Mouse (Mus musculus): ENCODE results near the gene Slc50a1.

Slc50a1 gene

GRCm38 (mm10) chr3:89268916-89269315, 1.5 kb downstream of the Slc50a1 start:
- no peak for DNase-seq (ENCODE audit: low read depth, low spot score)

DNA sequence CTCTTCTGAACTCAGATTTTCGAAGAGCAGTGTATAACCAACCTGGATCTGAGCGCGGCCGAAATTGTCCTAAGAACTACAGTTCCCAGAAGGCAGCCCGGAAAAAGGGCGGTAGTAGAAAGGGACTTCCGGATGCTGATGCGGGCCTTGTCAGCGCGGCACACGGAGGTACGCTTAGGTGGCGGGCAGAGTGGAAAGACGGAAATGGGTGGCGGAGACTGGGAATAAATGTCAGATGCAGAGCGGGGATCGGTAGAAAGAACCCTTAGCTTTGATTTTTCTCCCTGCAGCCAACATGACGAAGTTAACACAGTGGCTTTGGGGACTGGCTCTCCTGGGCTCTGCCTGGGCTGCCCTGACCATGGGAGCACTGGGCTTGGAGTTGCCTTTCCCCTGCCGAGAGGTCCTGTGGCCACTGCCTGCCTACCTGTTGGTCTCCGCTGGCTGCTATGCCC, 3.9 kb downstream of the Slc50a1 start:
- DNase-seq (ENCODE audit: low read depth, low spot score), result peak; percentile 68

DNA sequence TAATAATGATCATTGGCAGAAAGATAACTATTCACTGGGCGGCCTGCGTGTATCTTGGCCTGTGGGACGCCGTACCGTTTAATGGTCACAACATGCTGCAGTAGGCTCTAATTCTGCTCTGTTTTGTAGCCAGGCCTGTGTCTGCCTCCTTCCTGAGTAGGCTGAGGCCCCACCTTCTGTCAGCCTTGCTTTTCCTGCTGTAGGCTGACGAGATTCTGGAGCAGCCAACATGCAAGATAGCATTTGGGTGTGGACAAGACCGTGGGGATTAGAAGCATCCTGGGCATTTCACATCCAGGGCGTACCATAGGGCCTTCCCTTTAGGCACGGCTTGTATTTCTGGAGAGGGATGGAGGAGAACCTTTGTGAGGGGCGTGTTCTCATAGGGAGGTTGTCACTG, 8.0 kb downstream of the Slc50a1 start:
- DNase-seq (ENCODE audit: low read depth, low spot score), result no peak

DNA sequence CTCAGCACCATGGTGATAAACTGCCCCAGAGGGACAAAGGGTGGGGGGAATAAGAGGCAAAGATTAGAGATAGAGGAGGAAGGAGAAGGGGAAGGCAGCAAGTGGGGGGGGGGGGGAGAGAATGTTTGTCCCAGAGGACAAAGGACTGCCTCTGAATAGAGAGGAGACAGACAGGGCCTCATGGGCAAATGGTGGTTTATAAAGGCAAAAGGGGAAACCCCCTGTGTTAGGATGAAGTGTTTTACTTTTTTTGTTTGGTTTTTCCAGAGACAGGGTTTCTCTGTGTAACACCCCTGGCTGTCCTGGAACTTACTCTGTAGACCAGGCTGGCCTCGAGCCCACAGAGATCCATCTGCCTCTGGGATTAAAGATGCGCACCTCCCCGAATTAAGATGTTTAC, 10.2 kb downstream of the Slc50a1 start:
- no peak for DNase-seq (ENCODE audit: low read depth, low spot score)

DNA sequence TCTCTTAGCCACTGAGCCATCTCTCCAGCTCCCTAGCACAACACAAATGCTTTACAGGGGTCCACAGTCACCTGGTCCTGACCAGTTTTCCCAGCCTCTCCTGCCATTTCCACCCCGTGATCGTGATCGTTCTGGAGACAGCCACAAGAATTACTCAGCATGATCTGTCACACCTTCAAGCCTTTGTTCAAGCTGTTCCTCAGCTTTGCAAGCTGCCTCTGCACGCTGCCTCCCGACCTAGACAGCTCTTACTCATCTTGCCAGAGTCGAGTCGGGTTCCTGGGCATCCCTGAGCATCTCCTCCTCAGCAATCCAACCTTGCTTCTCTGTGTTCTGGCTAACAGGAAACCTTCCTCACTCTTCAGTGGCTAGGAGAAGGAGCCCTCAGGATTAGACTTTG, 11.3 kb downstream of the Slc50a1 start, which contains the start of gene Dpm3:
Gene Dpm3 (plus strand): TSS at position 283 of the 400 bp plus-strand sequence.
- DNase-seq (ENCODE audit: low read depth, low spot score), result no peak

GRCm38 (mm10) chr3:89256177-89256576, 14.2 kb downstream of the Slc50a1 start:
- no peak for DNase-seq (ENCODE audit: low read depth, low spot score)

- DNase-seq (ENCODE audit: low read depth, low spot score), result no peak
Observed at GRCm38 (mm10) chr3:89254994-89255393, 15.4 kb downstream of the Slc50a1 start.

- DNase-seq (ENCODE audit: low read depth, low spot score), result no peak
Observed at GRCm38 (mm10) chr3:89251365-89251895, 18.9 kb downstream of the Slc50a1 start.

DNA sequence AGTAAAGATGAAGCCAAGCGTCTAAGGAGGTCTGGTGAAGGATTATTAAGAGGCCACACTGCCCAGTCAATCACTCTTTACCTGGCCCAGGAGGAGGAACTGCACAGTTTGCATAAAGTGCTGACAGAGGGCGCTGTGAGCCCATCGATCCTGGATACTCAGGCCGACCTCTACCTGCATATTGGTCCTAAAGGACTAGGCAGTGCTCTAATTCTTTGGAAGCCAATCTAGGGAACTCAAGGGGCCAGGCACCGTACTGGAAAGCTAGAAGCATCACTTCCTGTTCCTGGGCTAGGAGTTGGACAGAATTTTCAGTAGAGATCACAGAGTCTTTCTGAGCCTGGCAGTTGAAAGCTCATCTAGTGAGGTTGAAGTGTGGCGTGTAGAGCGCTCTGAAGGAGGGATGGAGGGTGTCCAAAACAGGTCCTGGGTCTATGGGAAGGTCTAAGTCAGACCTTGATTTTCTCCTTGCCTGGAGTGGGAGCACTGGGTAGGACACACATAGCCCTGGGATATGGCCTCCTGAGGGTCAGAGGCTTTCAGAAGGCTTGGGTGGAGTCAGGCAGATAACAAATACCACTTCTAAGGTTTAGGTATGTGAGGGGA, 19.8 kb downstream of the Slc50a1 start:
- no peak for DNase-seq (ENCODE audit: low read depth, low spot score)

DNA sequence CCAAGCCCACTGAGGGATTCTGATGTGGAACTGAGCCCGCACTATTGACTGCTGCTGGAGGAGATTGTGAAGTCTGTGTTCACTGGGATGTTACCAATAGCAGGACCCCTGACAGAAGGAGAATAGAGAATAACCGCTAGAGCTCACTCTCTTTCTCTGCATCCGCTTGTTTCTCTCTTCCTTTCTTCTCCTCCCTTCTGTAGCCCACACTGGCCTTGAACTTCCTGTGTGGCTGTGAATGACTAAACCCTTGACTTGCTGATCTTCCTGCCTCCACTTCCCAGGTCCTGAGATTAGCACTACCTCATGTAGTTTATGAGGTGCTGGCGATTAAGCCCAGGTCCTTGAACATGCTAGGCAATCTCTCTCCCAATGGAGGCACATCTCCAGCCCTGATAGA, 22.9 kb downstream of the Slc50a1 start:
- DNase-seq (ENCODE audit: low read depth, low spot score), result no peak

DNA sequence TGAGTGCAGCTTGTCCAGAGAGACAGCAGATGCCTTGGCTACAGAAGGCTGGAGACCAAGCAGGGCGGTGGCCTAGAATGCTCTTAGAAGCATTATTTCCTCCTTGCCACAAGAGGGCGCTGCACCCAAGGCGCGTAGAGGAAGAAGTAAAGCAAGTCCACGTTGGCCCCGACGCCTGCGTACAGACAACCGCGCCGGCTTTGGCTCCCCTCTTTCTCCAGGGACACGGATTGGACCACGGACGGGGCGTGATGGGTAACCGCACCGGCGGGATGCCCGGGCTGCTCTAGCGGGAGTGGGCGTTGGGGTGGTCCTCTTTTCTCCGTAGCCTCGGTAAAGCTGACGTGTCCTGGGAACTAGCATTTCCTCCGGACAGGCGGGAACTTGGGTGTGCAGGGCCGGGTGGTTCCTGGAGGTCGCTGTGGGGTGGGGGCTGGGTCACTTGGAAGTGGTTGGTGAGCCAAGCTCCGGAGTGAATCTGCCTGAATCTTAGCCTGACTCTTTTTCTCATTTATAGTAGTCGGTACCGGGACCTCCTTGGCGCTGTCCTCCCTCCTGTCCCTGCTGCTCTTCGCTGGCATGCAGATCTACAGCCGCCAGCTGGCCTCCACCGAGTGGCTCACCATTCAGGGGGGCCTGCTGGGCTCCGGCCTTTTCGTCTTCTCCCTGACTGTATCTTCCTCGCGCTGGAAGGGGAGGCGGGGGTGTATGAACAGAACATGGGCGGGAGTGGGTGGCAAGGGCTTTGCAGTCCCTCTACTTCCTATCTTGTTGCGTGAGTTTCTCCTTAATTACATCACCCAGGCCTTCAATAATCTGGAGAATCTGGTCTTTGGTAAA, 23.9 kb downstream of the Slc50a1 start, which contains the start of gene Trim46:
Gene Trim46 (minus strand): TSS at position 49 of the 840 bp plus-strand sequence.
- peak; percentile 77 for DNase-seq (ENCODE audit: low read depth, low spot score)

- DNase-seq (ENCODE audit: low read depth, low spot score), result no peak
Observed at GRCm38 (mm10) chr3:89245688-89246171, 24.6 kb downstream of the Slc50a1 start, which contains the start of gene Krtcap2. TSS of gene Krtcap2 (plus strand) at chr3:89245966.

DNA sequence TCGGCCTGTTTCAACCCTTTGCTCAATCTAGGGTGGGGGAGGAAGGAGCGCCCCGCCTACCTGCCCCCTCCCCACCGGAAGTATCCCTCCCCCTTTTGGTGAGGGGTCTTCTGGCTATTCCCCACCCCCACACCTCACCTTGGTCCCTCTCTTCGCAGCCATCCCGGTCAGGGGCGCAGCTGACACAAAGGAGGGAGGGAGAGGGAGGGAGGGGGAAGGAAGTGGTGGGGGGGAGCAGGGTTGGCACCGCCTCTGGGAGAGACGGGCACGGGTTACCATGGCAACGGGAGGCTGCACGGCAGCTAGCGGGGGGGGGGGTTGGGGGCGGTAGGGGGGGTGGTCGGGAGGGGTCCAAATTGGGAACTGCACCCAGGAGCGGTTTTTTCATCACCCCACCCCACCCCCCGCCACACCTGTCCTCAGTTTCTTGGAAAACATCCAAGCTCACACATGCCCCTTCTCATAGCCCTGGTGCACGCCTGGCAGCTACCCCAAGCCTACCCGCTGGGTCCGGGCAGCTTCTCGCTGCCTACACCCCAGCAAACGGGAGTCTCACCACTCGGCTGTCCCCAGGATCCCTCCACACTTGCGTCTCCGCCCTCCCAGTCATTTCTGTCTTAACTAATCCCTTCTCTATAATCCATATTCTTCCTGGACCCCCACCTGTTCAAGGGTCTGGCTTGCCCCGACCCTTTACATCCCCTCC, 25.2 kb downstream of the Slc50a1 start:
- DNase-seq (ENCODE audit: low read depth, low spot score), result no peak

- no peak for DNase-seq (ENCODE audit: low read depth, low spot score)
Observed at GRCm38 (mm10) chr3:89244158-89244981, 26.0 kb downstream of the Slc50a1 start.

GRCm38 (mm10) chr3:89243609-89244008, 26.8 kb downstream of the Slc50a1 start:
- DNase-seq (ENCODE audit: low read depth, low spot score), result no peak

GRCm38 (mm10) chr3:89242331-89242895, 28.0 kb downstream of the Slc50a1 start:
- DNase-seq (ENCODE audit: low read depth, low spot score), result no peak

DNA sequence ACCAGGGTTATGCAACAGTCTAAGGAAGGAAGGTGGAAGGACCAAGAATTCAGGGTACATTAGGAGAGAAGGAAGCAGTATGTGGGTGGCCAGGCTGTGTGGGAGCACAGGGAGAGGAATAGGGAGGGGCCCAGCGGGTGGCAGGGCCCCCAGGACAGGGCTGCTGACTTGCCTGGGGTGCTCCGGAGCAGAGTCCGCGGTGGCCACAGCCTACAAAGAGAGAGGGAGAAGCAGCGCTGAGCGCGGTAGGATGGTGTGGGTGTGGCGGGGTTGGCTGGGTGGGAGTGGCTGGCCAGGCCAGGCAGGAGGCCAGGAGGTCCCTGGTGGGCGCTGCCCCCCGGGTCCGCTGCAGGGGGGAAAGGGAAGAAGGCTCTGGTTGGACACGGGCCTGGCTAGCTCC, 31.9 kb downstream of the Slc50a1 start:
- no peak for DNase-seq (ENCODE audit: low read depth, low spot score)

- DNase-seq (ENCODE audit: low read depth, low spot score), result no peak
Observed at GRCm38 (mm10) chr3:89237682-89238081, 32.7 kb downstream of the Slc50a1 start.

DNA sequence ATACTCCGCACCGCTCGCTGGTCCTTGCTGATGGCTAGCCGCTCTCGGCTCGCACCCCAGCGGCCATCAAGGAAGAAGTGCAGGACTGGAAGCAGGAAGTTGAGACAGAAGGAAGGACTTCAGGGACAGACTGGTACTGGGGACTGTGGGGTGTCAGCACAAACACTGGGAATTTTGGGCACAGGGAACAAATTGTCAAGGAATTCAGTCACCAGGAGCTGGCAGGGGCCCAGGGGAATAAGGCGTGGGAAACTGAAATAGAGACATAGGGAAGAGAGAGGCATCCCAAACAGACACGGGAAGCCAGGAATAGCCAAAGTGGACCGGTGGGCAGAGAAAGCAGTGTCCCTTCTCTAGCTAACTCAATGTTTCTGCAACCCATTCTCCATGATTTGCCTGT, 33.9 kb downstream of the Slc50a1 start:
- DNase-seq (ENCODE audit: low read depth, low spot score), result no peak

- DNase-seq (ENCODE audit: low read depth, low spot score), result no peak
Observed at GRCm38 (mm10) chr3:89233562-89234110, 36.7 kb downstream of the Slc50a1 start.

Data from retina, adult 2 months (tissue).